Mouse (Mus musculus): ENCODE data around the gene Hist1h2bh. TPM values are rescaled to one million over a fixed set of nuclear protein-coding genes. Genes with fewer than 3 reads are reported as not detected.
"Not testable (repeated sequence)": the region's sequence is repeated elsewhere in the genome, so short reads cannot be mapped to it uniquely, and the experiment has no call there.

The Hist1h2bh gene
- polyA plus RNA-seq, 2 experiments from 2014 or later: 0.38 TPM; not detected in 1

DNA sequence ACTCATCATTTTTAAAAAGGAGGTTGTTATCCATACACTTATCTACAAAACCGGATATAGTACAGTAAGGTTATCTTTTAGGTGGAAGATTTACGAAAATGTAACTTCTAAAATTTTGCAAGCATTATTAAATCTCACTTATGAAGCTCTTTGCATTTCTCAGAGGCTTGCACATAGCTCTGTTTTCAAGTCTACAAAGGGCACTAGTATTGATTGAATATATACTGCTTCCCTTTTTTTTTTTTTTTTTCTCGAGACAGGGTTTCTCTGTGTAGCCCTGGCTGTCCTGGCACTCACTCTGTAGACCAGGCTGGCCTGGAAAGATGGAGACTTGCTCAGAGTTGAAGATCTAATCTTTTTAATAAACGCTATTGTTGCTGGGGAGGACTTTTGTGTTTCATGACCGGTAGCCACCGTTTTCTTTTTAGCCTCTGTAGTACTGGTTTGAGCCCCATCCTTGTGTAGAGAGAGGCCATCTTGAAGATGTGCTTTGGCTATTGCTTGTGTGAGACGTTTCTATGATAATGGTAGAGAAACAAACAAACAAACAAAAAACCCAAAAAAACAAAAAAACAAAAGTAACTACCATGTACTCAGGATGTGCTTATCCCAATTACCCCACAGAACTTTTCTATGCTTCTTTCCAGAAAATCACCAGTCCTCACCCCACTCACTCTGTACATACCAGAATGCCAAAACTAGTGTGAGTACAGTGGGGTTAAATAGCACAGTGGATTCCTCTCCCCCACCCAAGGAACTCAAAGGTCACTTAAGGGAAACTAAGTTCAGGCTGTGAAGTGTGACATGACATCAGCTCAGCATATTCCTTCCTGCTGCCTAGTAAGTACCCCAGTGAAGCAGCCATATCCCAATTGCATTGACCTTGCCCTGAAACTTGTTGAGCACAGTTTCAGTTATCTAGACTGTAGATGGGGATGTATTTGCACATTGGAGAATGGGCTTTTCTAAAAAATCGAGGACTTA is 9.0 kb upstream of the Hist1h2bh start:
- ATAC-seq: no peak

- ATAC-seq: peak; percentile 66
These were observed 8.1 kb upstream of the Hist1h2bh start, which contains the start of gene Hist1h4f for GRCm38 (mm10) chr13:23551146-23551834. Hist1h4f (minus strand) TSS chr13:23551648.

GRCm38 (mm10) chr13:23550761-23551145 is 7.6 kb upstream of the Hist1h2bh start:
- no peak for ATAC-seq

DNA sequence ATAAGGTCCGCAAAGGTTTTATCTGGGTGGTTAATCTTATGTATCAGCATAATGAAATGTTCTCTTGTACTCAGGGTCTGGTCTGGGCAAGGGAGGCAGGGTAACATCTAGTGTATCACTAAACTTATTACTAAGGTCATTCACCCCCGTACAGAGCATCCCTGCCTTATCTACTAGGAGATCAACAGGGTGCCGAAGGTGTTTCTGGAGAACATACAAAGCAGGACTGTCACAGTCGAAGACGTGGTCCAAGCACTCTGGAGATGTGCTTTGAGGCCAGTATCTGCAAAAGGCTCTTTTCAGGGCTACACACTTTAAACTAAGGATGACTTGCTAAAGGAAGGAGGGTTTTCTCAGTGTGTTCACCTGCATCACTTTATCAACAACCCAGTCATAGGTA is 3.5 kb upstream of the Hist1h2bh start:
- ATAC-seq: no peak

- ATAC-seq: peak; percentile 4
These were observed 1.6 kb upstream of the Hist1h2bh start for GRCm38 (mm10) chr13:23544787-23545120.

DNA sequence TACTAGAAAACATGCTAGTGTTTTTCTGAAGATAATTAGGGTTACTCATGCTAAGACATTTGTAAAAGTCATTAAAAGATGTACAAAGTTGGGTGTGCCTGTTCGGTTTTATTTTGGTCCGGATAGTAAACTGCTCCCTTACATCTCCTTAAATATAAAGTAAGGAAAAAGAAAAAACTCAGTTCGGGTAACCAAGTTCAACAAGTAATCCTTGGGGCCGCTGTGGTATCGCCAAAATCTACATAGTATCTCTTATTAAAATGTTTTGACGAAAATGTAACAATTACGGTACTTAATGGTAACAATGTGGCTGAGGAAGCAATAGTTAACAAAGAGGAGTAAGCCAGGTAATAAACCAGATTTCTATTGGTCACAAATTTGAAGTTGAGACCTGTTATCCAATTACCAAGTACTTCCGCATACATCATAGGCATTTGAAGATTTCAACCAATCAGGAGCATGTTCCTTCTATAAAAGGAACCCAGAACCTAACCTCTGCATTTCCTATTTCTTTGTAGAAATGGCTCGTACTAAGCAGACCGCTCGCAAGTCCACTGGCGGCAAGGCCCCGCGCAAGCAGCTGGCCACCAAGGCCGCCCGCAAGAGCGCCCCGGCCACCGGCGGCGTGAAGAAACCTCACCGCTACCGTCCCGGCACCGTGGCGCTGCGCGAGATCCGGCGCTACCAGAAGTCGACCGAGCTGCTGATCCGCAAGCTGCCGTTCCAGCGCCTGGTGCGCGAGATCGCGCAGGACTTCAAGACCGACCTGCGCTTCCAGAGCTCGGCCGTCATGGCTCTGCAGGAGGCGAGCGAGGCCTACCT is 984 bp upstream of the Hist1h2bh start, which contains the start of gene Hist1h3f:
Hist1h3f (plus strand) TSS at position 88 of the 822 bp plus-strand sequence.
- peak; percentile 79 for ATAC-seq

GRCm38 (mm10) chr13:23542225-23542980 is 789 bp downstream of the Hist1h2bh start:
- not testable (repeated sequence) for ATAC-seq

DNA sequence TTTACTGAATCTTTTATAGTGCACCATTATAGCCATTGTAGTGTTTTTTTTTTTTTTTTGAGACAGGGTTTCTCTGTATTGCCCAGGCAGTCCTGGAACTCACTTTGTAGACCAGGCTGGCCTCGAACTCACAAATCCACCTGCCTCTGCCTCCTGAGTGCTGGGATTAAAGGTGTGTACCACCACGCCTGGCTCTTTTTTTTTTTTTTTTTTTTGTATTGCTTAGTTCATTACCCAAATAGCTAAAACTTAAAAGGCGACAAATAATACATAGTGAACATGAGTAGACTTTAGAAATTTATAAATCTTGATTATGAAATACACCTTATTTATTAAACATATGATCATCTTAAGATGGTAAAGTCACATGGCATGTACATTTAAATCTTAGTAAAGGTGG is 1.7 kb downstream of the Hist1h2bh start:
- ATAC-seq: no peak

- ATAC-seq: not testable (repeated sequence)
These were observed 3.4 kb downstream of the Hist1h2bh start for GRCm38 (mm10) chr13:23539821-23540220.

- no peak for ATAC-seq
These were observed 4.9 kb downstream of the Hist1h2bh start for GRCm38 (mm10) chr13:23538249-23538648.

- no peak for ATAC-seq
These were observed 6.0 kb downstream of the Hist1h2bh start for GRCm38 (mm10) chr13:23537006-23537710.

DNA sequence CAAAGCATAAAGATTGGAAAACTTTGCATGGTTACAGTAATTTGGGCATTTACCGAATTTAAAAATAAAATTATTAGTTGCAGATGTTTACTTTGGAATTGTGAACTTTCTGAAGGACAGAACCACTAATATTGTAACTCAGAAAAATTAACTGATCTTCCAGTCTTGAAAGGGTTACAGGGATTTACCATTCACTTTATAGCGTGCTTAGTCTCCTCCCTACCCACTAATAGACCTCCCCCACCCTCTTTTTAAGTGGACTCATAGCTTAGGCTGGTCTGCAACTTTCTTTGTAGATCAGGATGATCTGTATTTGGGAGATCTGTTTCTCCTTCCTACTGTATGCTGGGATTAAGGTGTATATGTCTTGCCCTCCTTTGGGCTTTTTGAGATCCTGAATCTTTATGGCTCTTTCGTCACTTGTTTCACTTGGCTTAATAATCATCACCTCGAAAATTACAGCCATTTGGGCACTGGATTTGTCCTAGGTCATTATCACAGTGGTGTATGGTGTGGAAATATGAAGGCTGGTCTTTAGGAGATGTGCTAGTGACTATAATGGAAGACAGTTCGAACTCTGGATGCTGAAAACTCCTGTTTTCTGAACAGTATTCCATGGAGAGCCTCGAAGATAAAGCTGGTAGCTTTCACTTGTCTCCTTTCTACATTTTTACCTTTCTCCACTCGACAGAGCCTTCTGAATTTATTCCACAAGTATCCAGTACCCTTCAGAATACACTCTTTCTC is 6.9 kb downstream of the Hist1h2bh start:
- ATAC-seq: no peak

DNA sequence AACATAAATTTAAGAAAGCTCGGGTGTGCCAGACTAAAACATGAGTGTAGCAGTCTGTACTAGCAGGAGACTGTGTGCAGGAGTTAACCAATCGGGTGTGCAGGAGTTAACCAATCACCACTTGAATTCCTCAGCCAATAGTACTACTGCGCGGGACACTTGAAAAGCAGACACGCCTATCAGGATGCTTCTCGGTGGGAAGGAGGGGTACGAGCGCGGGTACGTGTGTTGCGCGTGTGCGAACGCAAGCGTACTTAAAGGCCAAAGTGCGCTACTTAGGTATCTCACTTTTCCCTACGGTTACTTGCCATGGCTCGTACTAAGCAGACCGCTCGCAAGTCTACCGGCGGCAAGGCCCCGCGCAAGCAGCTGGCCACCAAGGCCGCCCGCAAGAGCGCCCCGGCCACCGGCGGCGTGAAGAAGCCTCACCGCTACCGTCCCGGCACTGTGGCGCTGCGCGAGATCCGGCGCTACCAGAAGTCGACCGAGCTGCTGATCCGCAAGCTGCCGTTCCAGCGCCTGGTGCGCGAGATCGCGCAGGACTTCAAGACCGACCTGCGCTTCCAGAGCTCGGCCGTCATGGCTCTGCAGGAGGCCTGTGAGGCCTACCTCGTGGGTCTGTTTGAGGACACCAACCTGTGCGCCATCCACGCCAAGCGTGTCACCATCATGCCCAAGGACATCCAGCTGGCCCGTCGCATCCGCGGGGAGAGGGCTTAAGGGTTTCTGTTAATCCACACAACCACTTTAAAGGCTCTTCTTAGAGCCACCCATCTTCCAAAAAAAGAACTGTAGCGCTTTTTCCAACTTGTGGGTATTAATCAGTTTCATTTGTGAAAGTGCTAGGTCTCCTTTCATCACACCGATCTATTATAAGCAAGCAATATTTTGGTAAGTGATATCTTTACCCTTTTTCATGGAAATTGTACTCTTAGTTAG is 7.8 kb downstream of the Hist1h2bh start, which contains the start of gene Hist1h3g:
Hist1h3g (plus strand) TSS at position 286 of the 939 bp plus-strand sequence.
- peak; percentile 65 for ATAC-seq

DNA sequence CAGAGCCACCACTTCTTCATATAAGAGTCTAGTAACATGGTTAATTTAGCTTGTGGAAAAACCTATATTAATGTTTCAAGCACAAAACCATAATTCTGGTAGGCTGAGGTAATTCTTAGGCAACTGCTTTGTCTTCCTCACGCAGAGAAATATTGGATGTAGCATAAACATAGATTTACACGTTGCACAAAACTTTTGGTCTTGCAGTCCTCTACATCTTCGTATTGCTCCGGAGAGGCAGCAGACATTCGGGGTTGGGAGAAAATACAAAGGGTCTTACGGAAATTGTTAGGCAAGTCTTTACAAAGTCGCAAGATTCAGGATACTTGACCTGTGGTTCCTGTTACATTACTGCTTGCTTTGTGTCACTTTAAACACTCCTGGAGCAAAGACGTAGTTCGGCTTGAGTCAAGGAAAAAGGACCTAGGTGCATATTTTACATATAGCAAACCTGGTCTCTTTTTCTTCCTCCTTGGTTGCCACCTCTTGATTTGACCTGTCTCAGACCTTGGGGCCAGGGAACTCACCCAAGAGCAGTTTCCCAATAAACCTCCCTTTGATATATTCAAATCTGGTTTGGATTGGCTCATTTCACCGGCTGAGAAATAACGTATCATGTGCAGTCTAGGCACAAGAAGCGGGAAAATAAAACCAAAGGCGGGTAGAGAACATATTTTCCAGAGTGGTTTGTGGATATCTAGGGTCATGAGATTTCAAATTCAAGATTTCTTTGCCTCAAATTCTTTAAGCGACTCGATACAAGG is 8.6 kb downstream of the Hist1h2bh start:
- no peak for ATAC-seq

DNA sequence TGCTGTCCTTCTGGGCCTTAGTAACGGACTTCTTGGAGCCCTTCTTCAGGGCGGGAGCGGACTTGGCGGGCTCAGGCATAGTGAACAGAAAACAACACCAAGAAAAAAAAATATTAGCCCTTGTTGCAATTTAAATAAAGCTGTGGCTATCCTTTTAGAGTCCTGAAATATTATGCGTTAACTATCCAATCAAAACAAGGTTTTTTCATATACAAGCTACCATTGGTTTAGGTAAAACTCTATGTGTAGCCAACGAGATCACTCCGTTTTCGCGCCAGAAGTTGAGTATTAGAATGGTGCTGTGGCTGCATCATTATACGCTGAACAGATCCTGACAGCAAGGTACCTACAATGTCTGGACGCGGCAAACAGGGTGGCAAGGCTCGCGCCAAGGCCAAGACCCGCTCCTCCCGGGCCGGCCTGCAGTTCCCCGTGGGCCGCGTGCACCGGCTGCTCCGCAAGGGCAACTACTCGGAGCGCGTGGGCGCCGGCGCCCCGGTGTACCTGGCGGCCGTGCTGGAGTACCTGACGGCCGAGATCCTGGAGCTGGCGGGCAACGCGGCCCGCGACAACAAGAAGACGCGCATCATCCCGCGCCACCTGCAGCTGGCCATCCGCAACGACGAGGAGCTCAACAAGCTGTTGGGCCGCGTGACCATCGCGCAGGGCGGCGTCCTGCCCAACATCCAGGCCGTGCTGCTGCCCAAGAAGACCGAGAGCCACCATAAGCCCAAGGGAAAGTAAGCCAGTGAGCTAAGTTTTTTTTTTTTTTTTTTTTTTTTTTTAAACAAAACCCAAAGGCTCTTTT is 9.4 kb downstream of the Hist1h2bh start, which contains the start of gene Hist1h2af:
Hist1h2af (plus strand) TSS at position 347 of the 808 bp plus-strand sequence.
- peak; percentile 24 for ATAC-seq

GRCm38 (mm10) chr13:23532262-23533075 is 10.7 kb downstream of the Hist1h2bh start:
- ATAC-seq: no peak

Data from activated CD4-positive, CD25-positive, alpha-beta regulatory T cell, adult 4 months (primary cell).